Mouse (Mus musculus): ENCODE results near the gene Gm42791.

DNA sequence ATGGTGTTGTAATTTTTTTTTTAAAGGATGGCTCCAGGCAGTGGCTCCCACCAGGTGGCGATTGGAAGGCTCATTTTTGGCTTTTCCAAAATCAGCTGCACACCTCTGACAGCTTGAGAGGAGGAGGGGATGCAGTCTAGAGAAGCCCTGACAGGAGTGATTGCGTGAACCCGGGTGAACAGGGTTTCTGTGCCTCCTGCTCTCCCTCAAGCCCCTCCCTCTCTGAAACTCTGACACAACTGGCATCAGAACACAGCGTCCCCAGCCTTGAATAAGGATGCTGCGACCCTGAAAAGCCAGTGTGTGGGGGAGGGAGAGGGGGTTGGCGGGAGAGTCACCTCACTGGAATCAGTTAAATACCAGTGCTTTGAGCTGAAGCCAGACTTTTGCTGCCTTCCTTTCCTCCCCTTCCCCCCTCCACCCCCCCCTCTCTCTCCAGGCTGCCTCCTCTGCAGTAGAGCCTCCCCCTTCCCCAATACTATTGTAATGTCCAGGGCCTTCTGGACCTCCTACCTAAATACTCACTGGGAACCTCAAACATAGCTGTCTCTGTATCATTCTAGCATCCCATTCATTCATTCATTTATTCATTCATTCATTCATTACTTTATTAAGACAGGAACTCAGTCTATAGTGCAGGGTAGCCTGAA, 21.8 kb downstream of the Gm42791 start:
- TF ChIP-seq CTCF (conservative IDR thresholded peaks at IDR 0.05 in 1 of 2, IDR thresholded peaks at IDR 0.05 in 1 of 2; ENCODE audit: low read depth in 2 of 2, low read length in 2 of 2) = no peak
- no peak for TF ChIP-seq MAZ (IDR thresholded peaks at IDR 0.05; ENCODE audit: low read depth, low read length)
- no peak for TF ChIP-seq TCF12 (IDR thresholded peaks at IDR 0.05; ENCODE audit: low read depth, low read length)
- no peak for TF ChIP-seq ETS1 (conservative IDR thresholded peaks at IDR 0.05; ENCODE audit: low read depth, low read length)
- TF ChIP-seq MXI1 (IDR thresholded peaks at IDR 0.05; ENCODE audit: low read depth, low read length) = no peak
- TF ChIP-seq ZC3H11A (IDR thresholded peaks at IDR 0.05; ENCODE audit: low read depth, low read length) = no peak
- no peak for TF ChIP-seq HCFC1 (IDR thresholded peaks at IDR 0.05; ENCODE audit: low read depth, low read length)
- TF ChIP-seq MAFK (IDR thresholded peaks at IDR 0.05; ENCODE audit: insufficient replicate concordance, low read length) = no peak
- no peak for TF ChIP-seq POLR2A (IDR thresholded peaks at IDR 0.05; ENCODE audit: low read depth, low read length)
- no peak for TF ChIP-seq ZMIZ1 (IDR thresholded peaks at IDR 0.05; ENCODE audit: low read depth, low read length)
- TF ChIP-seq POLR2AphosphoS2 (IDR thresholded peaks at IDR 0.05; ENCODE audit: low read depth, low read length) = no peak
- no peak for TF ChIP-seq USF1 (IDR thresholded peaks at IDR 0.05; ENCODE audit: low read depth, low read length)
- TF ChIP-seq MAX (IDR thresholded peaks at IDR 0.05; ENCODE audit: low read length) = no peak
- no peak for TF ChIP-seq CHD2 (IDR thresholded peaks at IDR 0.05; ENCODE audit: low read length)
